Mouse (Mus musculus) urinary bladder, postnatal 14 days (tissue): ENCODE data around the gene Ech1.

Experiments used
- DNase-seq: peaks from one replicate; pipeline ENCODE4 v3.0.0; 2021; ENCODE audit warnings: low spot score

Gene Ech1

GRCm38 (mm10) chr7:28862817-28863499 is 37.9 kb downstream of the Ech1 start:
- peak; percentile 38 for DNase-seq

- DNase-seq = no peak
These were observed 38.5 kb downstream of the Ech1 start, which contains the start of gene Lgals7 for GRCm38 (mm10) chr7:28863540-28863939. Gene Lgals7, plus strand, starts transcription at chr7:28863853.

- DNase-seq = no peak
These were observed 39.3 kb downstream of the Ech1 start for GRCm38 (mm10) chr7:28864288-28864750.

- DNase-seq = peak; percentile 87
These were observed 40.7 kb downstream of the Ech1 start for GRCm38 (mm10) chr7:28865481-28866300.

- DNase-seq = no peak
These were observed 41.9 kb downstream of the Ech1 start for GRCm38 (mm10) chr7:28866769-28867507.

- DNase-seq = peak; percentile 82
These were observed 42.7 kb downstream of the Ech1 start for GRCm38 (mm10) chr7:28867508-28868340.

GRCm38 (mm10) chr7:28870901-28871664 is 46.1 kb downstream of the Ech1 start:
- no peak for DNase-seq

GRCm38 (mm10) chr7:28874565-28874964 is 49.5 kb downstream of the Ech1 start:
- DNase-seq = no peak

GRCm38 (mm10) chr7:28876099-28876498 is 51.1 kb downstream of the Ech1 start:
- no peak for DNase-seq

GRCm38 (mm10) chr7:28877155-28877554 is 52.1 kb downstream of the Ech1 start:
- DNase-seq = no peak

- no peak for DNase-seq
These were observed 52.8 kb downstream of the Ech1 start for GRCm38 (mm10) chr7:28877856-28878255.

GRCm38 (mm10) chr7:28879606-28880005 is 54.6 kb downstream of the Ech1 start:
- DNase-seq = no peak

GRCm38 (mm10) chr7:28880554-28880953 is 55.5 kb downstream of the Ech1 start:
- no peak for DNase-seq

GRCm38 (mm10) chr7:28881199-28881598 is 56.2 kb downstream of the Ech1 start, which contains the start of gene Capn12:
Gene Capn12, plus strand, starts transcription at chr7:28881422.
- no peak for DNase-seq
